Mouse (Mus musculus): ENCODE measurements at regions not wholly inside any gene's neighbourhood (a gene's known extent, or its start where the extent isn't known, plus 50 kb on each side); places are given as distances from the start of the nearest gene placed in this dataset.
"Not testable (repeated sequence)": the region's sequence is repeated elsewhere in the genome, so short reads cannot be mapped to it uniquely, and the experiment has no call there.

DNA sequence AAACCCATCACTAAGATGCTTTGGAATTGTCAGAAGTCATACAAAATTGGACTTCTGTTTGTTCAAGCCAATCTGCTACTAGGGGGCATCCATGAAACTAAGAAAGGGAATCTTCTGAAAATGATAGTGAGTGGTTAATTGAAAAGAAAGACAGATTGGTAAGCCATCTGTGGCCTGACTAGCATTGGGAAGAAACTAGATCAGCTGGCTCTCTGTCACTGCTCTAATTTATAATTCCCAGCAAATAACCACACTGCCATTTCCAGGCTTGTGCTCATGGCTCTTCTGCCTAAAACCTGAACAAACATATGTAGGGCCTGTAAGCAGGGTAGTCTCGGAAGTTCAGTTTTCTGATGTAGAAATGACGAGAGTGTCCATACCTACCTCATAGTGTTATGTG is 569.8 kb downstream of the Pcdh19 start:
- no peak for TF ChIP-seq EP300 (IDR thresholded peaks at IDR 0.05; ENCODE audit: low read depth)
- TF ChIP-seq CTCF (IDR thresholded peaks at IDR 0.05; ENCODE audit: low read depth), result no peak
- no peaks in the 10 kb centered on the region for H3K36me3 ChIP-seq (replicated peaks; ENCODE audit: insufficient read depth, low read length)
- H3K4me2 ChIP-seq (ENCODE audit: low read depth, low read length), result no peak overlapping the region
- H3K27me3 ChIP-seq (ENCODE audit: insufficient read depth, low read length), result no peaks in the 10 kb centered on the region
- no peak for DNase-seq
- no peaks in the 10 kb centered on the region for H3K9me3 ChIP-seq (ENCODE audit: low read length)
- no peaks in the 10 kb centered on the region for H3K4me1 ChIP-seq (ENCODE audit: insufficient read depth)
- no peak overlapping the region for H3K9ac ChIP-seq (replicated peaks)
- WGBS (ENCODE audit: insufficient replicate concordance), result 81% methylated on average over 2 of the region's 2 CpGs
- ATAC-seq, result no peak
- H3K4me3 ChIP-seq (ENCODE audit: low read depth, low read length), result no peak overlapping the region
- H3K27ac ChIP-seq (ENCODE audit: low read depth), result no peak overlapping the region

DNA sequence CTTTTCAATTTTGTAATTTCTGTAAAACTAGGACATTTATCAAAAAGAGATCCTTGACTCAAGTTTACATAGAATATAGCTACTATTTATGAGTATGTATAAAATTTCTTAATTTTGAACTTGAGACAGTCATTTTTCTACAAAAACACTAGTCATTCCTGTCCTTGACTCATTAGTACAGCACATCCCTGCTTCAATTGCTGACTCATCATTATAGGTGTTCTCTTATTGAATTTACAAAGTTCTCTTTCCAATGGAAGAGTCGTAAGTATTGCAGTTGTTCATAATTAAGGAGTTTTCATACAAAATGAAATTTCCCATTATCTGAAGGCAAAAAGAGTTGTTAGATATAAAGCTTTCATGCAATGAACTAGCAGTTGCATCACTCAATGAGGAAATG is 578.6 kb downstream of the Pcdh19 start:
- TF ChIP-seq EP300 (IDR thresholded peaks at IDR 0.05; ENCODE audit: low read depth) (no peak), CTCF (IDR thresholded peaks at IDR 0.05; ENCODE audit: low read depth) (no peak)
- DNase-seq (no peak), ATAC-seq (no peak)
- no peaks in the 10 kb centered on the region for H3K4me1 ChIP-seq (ENCODE audit: insufficient read depth)
- 86% methylated on average over 1 of the region's 1 CpGs for WGBS (ENCODE audit: insufficient replicate concordance)
- no peak overlapping the region for H3K4me3 ChIP-seq (ENCODE audit: low read depth, low read length)
- H3K36me3 ChIP-seq (replicated peaks; ENCODE audit: insufficient read depth, low read length), result no peaks in the 10 kb centered on the region
- H3K9me3 ChIP-seq (ENCODE audit: low read length), result no peaks in the 10 kb centered on the region
- H3K4me2 ChIP-seq (ENCODE audit: low read depth, low read length), result no peak overlapping the region
- no peak overlapping the region for H3K9ac ChIP-seq (replicated peaks)
- H3K27ac ChIP-seq (ENCODE audit: low read depth), result no peak overlapping the region
- H3K27me3 ChIP-seq (ENCODE audit: insufficient read depth, low read length), result no peaks in the 10 kb centered on the region

DNA sequence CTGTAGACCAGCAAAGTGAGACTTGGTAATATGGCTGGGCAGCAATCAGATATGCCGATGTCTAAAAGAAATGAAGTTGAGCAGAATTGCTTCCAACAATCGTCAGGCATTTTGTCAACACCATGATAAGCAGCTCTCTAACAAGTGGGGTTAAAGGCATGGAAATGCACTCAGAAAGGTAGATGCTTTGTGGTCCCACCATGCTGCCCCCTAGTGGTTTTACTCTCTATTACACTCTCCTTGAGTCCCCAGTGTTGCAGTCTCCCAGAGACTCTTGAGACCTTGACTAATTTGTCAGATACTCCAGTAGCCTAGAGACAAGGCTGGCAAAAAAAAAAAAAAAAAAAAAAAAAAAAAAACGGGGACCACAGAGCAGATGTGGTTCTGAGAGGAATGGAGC is 595.8 kb downstream of the Pcdh19 start:
- 85% methylated on average over 2 of the region's 3 CpGs for WGBS (ENCODE audit: insufficient replicate concordance)

DNA sequence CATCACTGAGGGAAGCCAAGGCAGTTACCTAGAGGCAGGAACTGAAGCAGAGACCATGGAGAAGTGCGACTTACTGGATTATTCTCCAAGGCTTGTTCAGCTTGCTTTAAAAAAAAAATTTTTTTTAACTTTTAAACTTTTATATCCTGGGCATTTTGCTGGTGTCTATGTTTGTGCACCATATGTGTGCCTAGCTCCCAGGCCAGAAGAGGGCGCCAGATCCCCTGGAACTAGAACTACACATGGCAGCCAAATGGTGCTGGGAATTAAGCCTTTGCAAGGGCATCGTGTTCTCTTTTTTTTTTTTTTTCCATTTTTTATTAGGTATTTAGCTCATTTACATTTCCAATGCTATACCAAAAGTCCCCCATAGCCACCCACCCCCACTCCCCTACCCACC is 624.7 kb downstream of the Pcdh19 start:
- WGBS (ENCODE audit: insufficient replicate concordance), result 58% methylated on average over 3 of the region's 3 CpGs
- not testable (repeated sequence) for ATAC-seq; H3K9me3 ChIP-seq (ENCODE audit: low read length); H3K4me3 ChIP-seq (ENCODE audit: low read depth, low read length); H3K27me3 ChIP-seq (ENCODE audit: insufficient read depth, low read length); H3K27ac ChIP-seq (ENCODE audit: low read depth); H3K36me3 ChIP-seq (replicated peaks; ENCODE audit: insufficient read depth, low read length); H3K4me1 ChIP-seq (ENCODE audit: insufficient read depth); H3K4me2 ChIP-seq (ENCODE audit: low read depth, low read length); DNase-seq; H3K9ac ChIP-seq (replicated peaks)

More for the DNA sequence above, 595.8 kb downstream of the Pcdh19 start:
- H3K36me3 ChIP-seq (replicated peaks; ENCODE audit: insufficient read depth, low read length), result no peaks in the 10 kb centered on the region
- TF ChIP-seq CTCF (IDR thresholded peaks at IDR 0.05; ENCODE audit: low read depth) (peak; percentile 17; the same call in 1 of the 2 replicates), EP300 (IDR thresholded peaks at IDR 0.05; ENCODE audit: low read depth) (no peak)
- H3K4me1 ChIP-seq (ENCODE audit: insufficient read depth), result no peaks in the 10 kb centered on the region
- no peak overlapping the region for H3K27ac ChIP-seq (ENCODE audit: low read depth)
- no peaks in the 10 kb centered on the region for H3K27me3 ChIP-seq (ENCODE audit: insufficient read depth, low read length)
- H3K4me2 ChIP-seq (ENCODE audit: low read depth, low read length), result no peak overlapping the region
- DNase-seq, result no peak
- H3K9ac ChIP-seq (replicated peaks), result no peak overlapping the region
- ATAC-seq, result no peak
- no peak overlapping the region for H3K4me3 ChIP-seq (ENCODE audit: low read depth, low read length)
- H3K9me3 ChIP-seq (ENCODE audit: low read length), result no peaks in the 10 kb centered on the region
